Mouse (Mus musculus) gastrocnemius, postnatal 36 days (tissue): ENCODE results near the gene Steap1. TPM values are rescaled to one million over a fixed set of nuclear protein-coding genes. Genes with fewer than 3 reads are reported as not detected.

Experiments
- DNase-seq, 2 experiments: peaks; one replicate each; pipeline ENCODE4 v3.0.0; 2022
- intact Hi-C: fragments of 180-260 bp; cut with DNase I; formaldehyde crosslinking; loops from one replicate; pipeline ENCODE4 v1.15.1; 2025
- total RNA-seq, 2 experiments: library from RNA; stranded (reverse); gene quantifications; 2 replicates each; pipeline ENCODE4 v1.2.3; 2021

The Steap1 gene
- total RNA-seq, 2 experiments from 2014 or later = not detected

- intact Hi-C loops = no loop called here
- no peak for DNase-seq
Observed at GRCm38 (mm10) chr5:5688945-5689540, 60.1 kb downstream of the Steap1 start.

GRCm38 (mm10) chr5:5688228-5688627 lies 60.9 kb downstream of the Steap1 start:
- no peak for DNase-seq
- intact Hi-C loops = no loop called here

- no peak for DNase-seq
- intact Hi-C loops = no loop called here
Observed at GRCm38 (mm10) chr5:5686973-5687372, 62.2 kb downstream of the Steap1 start.

Other genes with a start within 250 kb of the Steap1 start
- 10 to 100 TPM; 12.3 to 14.2 TPM for gene Cldn12, start 234.4 kb downstream of the Steap1 start, total RNA-seq
- gene Gtpbp10, start 189.8 kb downstream of the Steap1 start, total RNA-seq = 1 to 10 TPM; 5.0 to 6.0 TPM
- not detected for gene Gm8773, start 175.5 kb downstream of the Steap1 start, total RNA-seq
- under 1 TPM in 1 of 2 experiments, not detected in 1; 0.41 TPM for gene Cfap69, start 85.1 kb downstream of the Steap1 start, total RNA-seq
- gene Steap2, start 54.7 kb downstream of the Steap1 start, total RNA-seq = under 1 TPM; 0.30 to 0.71 TPM